Comparison of ENCODE assay signal across 14 mouse cellular contexts in the genomic region with DNA sequence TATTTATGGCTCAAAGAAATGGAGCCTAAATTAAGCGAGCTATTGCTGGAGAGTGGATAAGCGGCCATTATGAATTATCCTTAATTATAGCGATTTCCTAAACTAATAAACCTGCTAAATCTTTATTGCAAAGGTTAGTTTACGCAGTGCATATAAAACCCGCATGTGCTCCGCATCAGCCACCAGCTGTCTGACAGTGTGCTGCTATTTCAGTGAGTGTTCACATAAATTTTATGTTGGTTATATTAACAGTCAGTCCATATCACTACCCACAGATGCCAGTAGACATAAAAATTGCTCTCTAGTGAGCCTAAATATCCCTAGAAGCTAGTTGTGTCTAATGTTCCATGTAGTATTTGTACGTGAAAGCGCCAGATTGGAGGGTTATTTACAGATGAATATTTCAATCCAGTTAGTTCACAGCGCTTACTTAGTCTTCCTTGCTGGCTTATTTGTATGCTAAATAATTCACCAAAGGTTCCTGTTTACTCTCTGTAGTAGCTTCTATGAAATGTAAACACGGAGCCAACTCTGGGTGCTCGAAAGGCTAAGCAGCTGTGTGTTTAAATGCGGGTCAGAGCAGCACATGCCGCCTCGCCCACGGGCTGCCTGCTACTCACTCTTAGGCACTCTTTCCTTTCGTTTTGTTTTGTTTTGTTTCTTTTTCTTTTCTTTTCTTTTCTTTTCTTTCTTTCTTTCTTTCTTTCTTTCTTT.
A peak's percentile ranks its signal among the peaks of the same experiment; 100 is the strongest.
DNase-seq lines count a peak whose midpoint lies in the region; ATAC-seq and TF ChIP-seq lines count a peak whose summit lies in the region.
"Had no signal": no experiment of that assay in that cellular context is flagged by ENCODE, and none has a peak within 500 bp of the region (broad histone marks: within the 10 kb centered on the region; RNA-seq: fewer than 3 reads in every experiment).

No protein-coding gene starts in this region.

- DNase-seq in forebrain, embryonic 14.5 days (ENCODE audit: low spot score): no peak
- no peak for DNase-seq in heart, postnatal 4 days
- peak; percentile 78 for DNase-seq in lung, embryonic 14.5 days
- no peak for DNase-seq in lung, postnatal 10 days
- no peak for DNase-seq in spleen, adult 12 weeks (ENCODE audit: low spot score)
- DNase-seq: cerebellum, adult 8-10 months; layer of hippocampus, postnatal 36 days had no signal

- peaks cover 9% of the 10 kb centered on the region; the same call in 1 of the 2 replicates for H3K27me3 ChIP-seq in forebrain, embryonic 16.5 days (replicated peaks; ENCODE audit: control insufficient read depth, insufficient read depth, low read length)
- peaks cover 21% of the 10 kb centered on the region for H3K27me3 ChIP-seq in forebrain, embryonic 14.5 days (replicated peaks; ENCODE audit: control insufficient read depth, insufficient read depth, low read length)
- no peaks in the 10 kb centered on the region for H3K27me3 ChIP-seq in heart, embryonic 16.5 days (ENCODE audit: control insufficient read depth, insufficient read depth, low read length)
- no peaks in the 10 kb centered on the region for H3K27me3 ChIP-seq in lung, embryonic 14.5 days (ENCODE audit: insufficient read depth, low read length)
- H3K27me3 ChIP-seq in limb, embryonic 12.5 days: peaks cover 99% of the 10 kb centered on the region
- H3K27me3 ChIP-seq: Patski had no signal

- H3K4me1 ChIP-seq in forebrain, embryonic 16.5 days (replicated peaks; ENCODE audit: control insufficient read depth, insufficient read depth, low read length): peaks cover 22% of the 10 kb centered on the region
- peaks cover 12% of the 10 kb centered on the region for H3K4me1 ChIP-seq in forebrain, embryonic 14.5 days (ENCODE audit: control insufficient read depth, insufficient read depth, low read length)
- peaks cover 37% of the 10 kb centered on the region for H3K4me1 ChIP-seq in heart, embryonic 16.5 days (ENCODE audit: control insufficient read depth, insufficient read depth, low read length)
- peaks cover 18% of the 10 kb centered on the region for H3K4me1 ChIP-seq in lung, embryonic 14.5 days (ENCODE audit: insufficient read depth)
- peaks cover 36% of the 10 kb centered on the region for H3K4me1 ChIP-seq in limb, embryonic 12.5 days (replicated peaks)

- no peak overlapping the region for H3K27ac ChIP-seq in forebrain, embryonic 16.5 days (ENCODE audit: low read length)
- H3K27ac ChIP-seq in forebrain, embryonic 14.5 days (ENCODE audit: low read depth, low read length): no peak overlapping the region
- peak overlapping the region; percentile 73 for H3K27ac ChIP-seq in heart, embryonic 16.5 days (ENCODE audit: low read length)
- H3K27ac ChIP-seq in lung, embryonic 14.5 days (ENCODE audit: low read depth): no peak overlapping the region
- no peak overlapping the region for H3K27ac ChIP-seq in limb, embryonic 12.5 days
- H3K27ac ChIP-seq: embryonic facial prominence, embryonic 15.5 days; limb, embryonic 15.5 days had no signal

- no peak for TF ChIP-seq CTCF in lung, embryonic 14.5 days (IDR thresholded peaks at IDR 0.05; ENCODE audit: low read depth)

- H3K36me3 ChIP-seq in forebrain, embryonic 16.5 days (ENCODE audit: control insufficient read depth, insufficient read depth): no peaks in the 10 kb centered on the region
- no peaks in the 10 kb centered on the region for H3K36me3 ChIP-seq in forebrain, embryonic 14.5 days (ENCODE audit: control insufficient read depth, insufficient read depth, low read length)
- no peaks in the 10 kb centered on the region for H3K36me3 ChIP-seq in heart, embryonic 16.5 days (ENCODE audit: control insufficient read depth, insufficient read depth)
- H3K36me3 ChIP-seq in lung, embryonic 14.5 days (ENCODE audit: insufficient read depth): no peaks in the 10 kb centered on the region
- H3K36me3 ChIP-seq in limb, embryonic 12.5 days: peaks cover 3% of the 10 kb centered on the region
- H3K36me3 ChIP-seq: embryonic facial prominence, embryonic 15.5 days had no signal

- WGBS in forebrain, embryonic 16.5 days: 44% methylated on average over 16 of the region's 16 CpGs
- 51% methylated on average over 16 of the region's 16 CpGs for WGBS in forebrain, embryonic 14.5 days
- 65% methylated on average over 16 of the region's 16 CpGs for WGBS in heart, embryonic 16.5 days
- 31% methylated on average over 16 of the region's 16 CpGs for WGBS in lung, embryonic 14.5 days
- 31% methylated on average over 16 of the region's 16 CpGs for WGBS in limb, embryonic 12.5 days

- no peak overlapping the region for H3K4me2 ChIP-seq in forebrain, embryonic 16.5 days (ENCODE audit: low read length)
- H3K4me2 ChIP-seq in forebrain, embryonic 14.5 days (ENCODE audit: low read length): no peak overlapping the region
- peak overlapping the region; percentile 36 for H3K4me2 ChIP-seq in heart, embryonic 16.5 days (ENCODE audit: low read depth, low read length)
- H3K4me2 ChIP-seq in lung, embryonic 14.5 days: peak overlapping the region; percentile 34
- H3K4me2 ChIP-seq in limb, embryonic 12.5 days: 0 out of 2 replicates have a peak overlapping the region, but pooled peaks have one; percentile 30
- H3K4me2 ChIP-seq: embryonic facial prominence, embryonic 15.5 days; limb, embryonic 15.5 days had no signal

- H3K4me3 ChIP-seq in forebrain, embryonic 16.5 days (replicated peaks; ENCODE audit: low read length): no peak overlapping the region
- no peak overlapping the region for H3K4me3 ChIP-seq in forebrain, embryonic 14.5 days (ENCODE audit: low read depth, low read length)
- H3K4me3 ChIP-seq in heart, embryonic 16.5 days (ENCODE audit: low read length): peak overlapping the region; percentile 6; the same call in 1 of the 2 replicates
- H3K4me3 ChIP-seq in lung, embryonic 14.5 days (ENCODE audit: low read depth, low read length): no peak overlapping the region
- H3K4me3 ChIP-seq in limb, embryonic 12.5 days (replicated peaks): no peak overlapping the region
- H3K4me3 ChIP-seq: embryonic facial prominence, embryonic 15.5 days; limb, embryonic 15.5 days had no signal

- H3K9me3 ChIP-seq in forebrain, embryonic 16.5 days (ENCODE audit: control insufficient read depth, low read length): no peaks in the 10 kb centered on the region
- no peaks in the 10 kb centered on the region for H3K9me3 ChIP-seq in forebrain, embryonic 14.5 days (replicated peaks; ENCODE audit: control insufficient read depth, low read length)
- no peaks in the 10 kb centered on the region for H3K9me3 ChIP-seq in heart, embryonic 16.5 days (replicated peaks; ENCODE audit: control insufficient read depth, low read length)
- no peaks in the 10 kb centered on the region for H3K9me3 ChIP-seq in lung, embryonic 14.5 days (ENCODE audit: low read depth, low read length)
- no peaks in the 10 kb centered on the region for H3K9me3 ChIP-seq in limb, embryonic 12.5 days
- H3K9me3 ChIP-seq: embryonic facial prominence, embryonic 15.5 days; limb, embryonic 15.5 days had no signal

- H3K9ac ChIP-seq in forebrain, embryonic 16.5 days (replicated peaks; ENCODE audit: low read depth, low read length): no peak overlapping the region
- H3K9ac ChIP-seq in forebrain, embryonic 14.5 days (ENCODE audit: low read length): no peak overlapping the region
- no peak overlapping the region; the same call in 1 of the 2 replicates for H3K9ac ChIP-seq in heart, embryonic 16.5 days (ENCODE audit: low read length)
- no peak overlapping the region for H3K9ac ChIP-seq in lung, embryonic 14.5 days
- no peak overlapping the region for H3K9ac ChIP-seq in limb, embryonic 12.5 days (replicated peaks)
- H3K9ac ChIP-seq: embryonic facial prominence, embryonic 15.5 days; limb, embryonic 15.5 days had no signal

- peak; percentile 54; the same call in 1 of the 2 replicates for ATAC-seq in forebrain, embryonic 16.5 days
- no peak for ATAC-seq in forebrain, embryonic 14.5 days
- no peak for ATAC-seq in heart, embryonic 16.5 days (replicated peaks; ENCODE audit: extremely low read depth, insufficient read depth, low FRiP score)
- ATAC-seq in lung, embryonic 14.5 days (ENCODE audit: insufficient read depth): peak; percentile 50; the same call in 1 of the 2 replicates
- no peak for ATAC-seq in limb, embryonic 12.5 days (ENCODE audit: insufficient number of reproducible peaks, insufficient read depth, low FRiP score, low TSS enrichment, low read depth)
- ATAC-seq: intestine, embryonic 16.5 days; Patski had no signal

Comparison
In these comparisons a context has a peak if more than half of its experiments do, and no peak if none do; other contexts are left out.
1. ATAC-seq: peak in forebrain, embryonic 16.5 days (single experiment) and lung, embryonic 14.5 days (single experiment); none in forebrain, embryonic 14.5 days (single experiment), heart, embryonic 16.5 days (single experiment) and limb, embryonic 12.5 days (single experiment).
2. H3K4me2 ChIP-seq: peak in heart, embryonic 16.5 days (single experiment), lung, embryonic 14.5 days (single experiment) and limb, embryonic 12.5 days (single experiment); none in forebrain, embryonic 16.5 days (single experiment) and forebrain, embryonic 14.5 days (single experiment).